Mouse (Mus musculus) testis, postnatal 10 days (tissue): ENCODE measurements at regions not wholly inside any gene's neighbourhood (a gene's known extent, or its start where the extent isn't known, plus 50 kb on each side); places are given as distances from the start of the nearest gene placed in this dataset.

Experiments
- DNase-seq: peaks from one replicate; pipeline ENCODE4 v3.0.0; 2021; ENCODE audit warnings: low spot score

GRCm38 (mm10) chr3:16816814-16817213 lies 810.6 kb upstream of the Gm5150 start:
- DNase-seq = no peak

- DNase-seq = no peak
Measured at GRCm38 (mm10) chr3:16816101-16816500, 809.9 kb upstream of the Gm5150 start.

- no peak for DNase-seq
Measured at GRCm38 (mm10) chr3:16810878-16811611, 804.8 kb upstream of the Gm5150 start.

GRCm38 (mm10) chr3:16803603-16804002 lies 797.4 kb upstream of the Gm5150 start:
- DNase-seq = no peak
